Comparison of ENCODE assay signal across 32 mouse cellular contexts in the genomic region with DNA sequence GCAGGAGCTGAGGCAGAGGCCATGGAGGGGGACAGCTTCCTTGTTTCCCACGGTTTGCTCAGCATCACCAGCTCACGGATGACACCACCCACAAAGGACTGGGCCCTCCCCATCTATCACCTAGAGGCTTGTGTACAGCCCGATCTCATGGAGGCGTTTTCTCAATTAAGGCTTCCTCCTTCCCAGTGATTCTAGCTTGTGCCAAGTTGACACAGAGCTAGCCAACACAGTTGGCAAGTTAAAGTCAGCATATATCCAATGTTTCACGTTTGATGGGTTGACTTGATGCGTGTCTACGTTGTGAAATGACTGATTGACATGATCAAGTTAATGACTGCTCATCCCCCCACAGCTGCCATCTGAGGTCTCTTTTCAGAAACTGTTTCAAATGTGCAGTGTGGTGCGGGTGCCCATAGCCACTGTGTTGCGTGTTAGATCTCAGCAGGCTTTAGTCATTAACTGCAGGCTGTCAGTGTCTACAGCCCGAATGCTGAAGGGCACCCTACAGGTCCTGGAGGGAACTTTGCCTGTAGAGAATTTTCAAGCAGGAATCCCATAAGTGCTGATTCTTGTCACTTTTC.
DNase-seq lines count a peak whose midpoint lies in the region; ATAC-seq lines count a peak whose summit lies in the region.
"Had no signal": no experiment of that assay in that cellular context is flagged by ENCODE, and none has a peak within 500 bp of the region (broad histone marks: within the 10 kb centered on the region; RNA-seq: fewer than 3 reads in every experiment).

No protein-coding gene starts in this region.

- no peaks in the 10 kb centered on the region for H3K27me3 ChIP-seq in forebrain, embryonic 13.5 days
- no peaks in the 10 kb centered on the region for H3K27me3 ChIP-seq in forebrain, embryonic 10.5 days (ENCODE audit: poor library complexity, severe bottlenecking)
- H3K27me3 ChIP-seq in forebrain, embryonic 16.5 days (replicated peaks; ENCODE audit: control insufficient read depth, insufficient read depth, low read length) = no peaks in the 10 kb centered on the region
- H3K27me3 ChIP-seq: CH12.LX; embryonic facial prominence, embryonic 13.5 days; heart, embryonic 12.5 days; heart, embryonic 15.5 days had no signal

- DNase-seq in forebrain, embryonic 10.5 days (ENCODE audit: extremely low spot score, low spot score) = no peak
- no peak for DNase-seq in frontal cortex, postnatal 36 days (ENCODE audit: low spot score in 2 of 2)
- DNase-seq in brain, adult 2 months (ENCODE audit: low read depth, low spot score) = peak; percentile 51
- DNase-seq in right cerebral cortex, postnatal 25 days = no peak
- DNase-seq in gastrocnemius, postnatal 25 days = no peak
- DNase-seq: adrenal gland, adult 2 months; adrenal gland, postnatal 14 days; B cell, adult 2 months; cerebellum, adult 11 months; cerebellum, adult 8-10 months; cerebellum, postnatal 36 days; embryo, embryonic 11 days; gastrocnemius, postnatal 10 days; heart, adult 18-20 months; heart, postnatal 14 days; heart, postnatal 4 days; kidney, adult 18-20 months; kidney, adult 9 months had no signal

- peaks cover 29% of the 10 kb centered on the region for H3K36me3 ChIP-seq in forebrain, embryonic 13.5 days (ENCODE audit: poor library complexity, severe bottlenecking)
- H3K36me3 ChIP-seq in forebrain, embryonic 10.5 days (replicated peaks) = peaks cover 59% of the 10 kb centered on the region
- no peaks in the 10 kb centered on the region for H3K36me3 ChIP-seq in forebrain, embryonic 16.5 days (ENCODE audit: control insufficient read depth, insufficient read depth)
- H3K36me3 ChIP-seq: G1E had no signal

- 88% methylated on average over 10 of the region's 10 CpGs for WGBS in forebrain, embryonic 13.5 days
- 92% methylated on average over 10 of the region's 10 CpGs for WGBS in forebrain, embryonic 10.5 days
- WGBS in forebrain, embryonic 16.5 days = 64% methylated on average over 10 of the region's 10 CpGs

- no peak overlapping the region for H3K27ac ChIP-seq in forebrain, embryonic 13.5 days
- no peak overlapping the region for H3K27ac ChIP-seq in forebrain, embryonic 10.5 days
- no peak overlapping the region for H3K27ac ChIP-seq in forebrain, embryonic 16.5 days (ENCODE audit: low read length)
- H3K27ac ChIP-seq: embryonic facial prominence, embryonic 10.5 days; embryonic facial prominence, embryonic 13.5 days; heart, embryonic 15.5 days; hindbrain, embryonic 14.5 days; hindbrain, postnatal 0 days had no signal

- peak; percentile 53; the same call in 1 of the 2 replicates for ATAC-seq in forebrain, embryonic 13.5 days
- 0 out of 2 replicates have a peak, but pooled peaks have one; percentile 38 for ATAC-seq in frontal cortex, adult (ENCODE audit: low TSS enrichment)
- peak; percentile 60 for ATAC-seq in forebrain, embryonic 16.5 days
- ATAC-seq: hindbrain, postnatal 0 days; inflammation-experienced regulatory T-cells, adult 6 months; intestine, embryonic 16.5 days had no signal

- H3K4me1 ChIP-seq in forebrain, embryonic 13.5 days = no peaks in the 10 kb centered on the region
- no peaks in the 10 kb centered on the region for H3K4me1 ChIP-seq in forebrain, embryonic 10.5 days
- H3K4me1 ChIP-seq in forebrain, embryonic 16.5 days (replicated peaks; ENCODE audit: control insufficient read depth, insufficient read depth, low read length) = no peaks in the 10 kb centered on the region
- H3K4me1 ChIP-seq: embryonic facial prominence, embryonic 10.5 days; embryonic facial prominence, embryonic 13.5 days had no signal

- H3K9me3 ChIP-seq in forebrain, embryonic 13.5 days (replicated peaks) = no peaks in the 10 kb centered on the region
- H3K9me3 ChIP-seq in forebrain, embryonic 10.5 days = no peaks in the 10 kb centered on the region
- no peaks in the 10 kb centered on the region for H3K9me3 ChIP-seq in forebrain, embryonic 16.5 days (ENCODE audit: control insufficient read depth, low read length)
- H3K9me3 ChIP-seq: embryonic facial prominence, embryonic 10.5 days; embryonic facial prominence, embryonic 13.5 days; G1E; heart, embryonic 12.5 days; heart, embryonic 15.5 days had no signal

- H3K4me2 ChIP-seq in forebrain, embryonic 13.5 days = no peak overlapping the region
- no peak overlapping the region for H3K4me2 ChIP-seq in forebrain, embryonic 16.5 days (ENCODE audit: low read length)
- H3K4me2 ChIP-seq: embryonic facial prominence, embryonic 13.5 days; heart, embryonic 12.5 days; heart, embryonic 15.5 days; hindbrain, embryonic 14.5 days had no signal

- no peak overlapping the region for H3K9ac ChIP-seq in forebrain, embryonic 13.5 days
- no peak overlapping the region for H3K9ac ChIP-seq in forebrain, embryonic 16.5 days (replicated peaks; ENCODE audit: low read depth, low read length)
- H3K9ac ChIP-seq: embryonic facial prominence, embryonic 13.5 days; heart, embryonic 12.5 days; heart, embryonic 15.5 days; hindbrain, embryonic 14.5 days had no signal

- no peak overlapping the region for H3K4me3 ChIP-seq in forebrain, embryonic 13.5 days
- H3K4me3 ChIP-seq in forebrain, embryonic 10.5 days = no peak overlapping the region
- H3K4me3 ChIP-seq in forebrain, embryonic 16.5 days (replicated peaks; ENCODE audit: low read length) = no peak overlapping the region
- H3K4me3 ChIP-seq: embryonic facial prominence, embryonic 10.5 days; embryonic facial prominence, embryonic 13.5 days; erythroblast, embryonic 14.5 days; heart, embryonic 12.5 days; heart, embryonic 15.5 days had no signal
